Mouse (Mus musculus) central nervous system, embryonic 14 days (tissue): Measurements from ENCODE around the gene Myadml2. TPM values are rescaled to one million over a fixed set of nuclear protein-coding genes. Genes with fewer than 3 reads are reported as not detected.

Experiments
- polyA plus RNA-seq: library from polyadenylated mRNA; depleted of rRNA; stranded (reverse); fragments of >200 nt; gene quantifications from 2 replicates; pipeline ENCODE4 v1.2.3, GENCODE M21; 2012; rRNA removed

Gene Myadml2
- 0.11 and 0.58 TPM in 2 replicates for polyA plus RNA-seq

GRCm38 (mm10) chr11:120648001-120648476, at the start of gene Myadml2:
Gene Myadml2, minus strand, starts transcription at chr11:120648158.

GRCm38 (mm10) chr11:120672687-120673593, 25.0 kb upstream of the Myadml2 start, which contains the start of gene Aspscr1:
Gene Aspscr1, plus strand, starts transcription at chr11:120672973.

GRCm38 (mm10) chr11:120661076-120661460, 13.1 kb upstream of the Myadml2 start, which contains the start of gene Notum:
Gene Notum, minus strand, starts transcription at chr11:120661175.

GRCm38 (mm10) chr11:120643601-120643987, 4.4 kb downstream of the Myadml2 start, which contains the start of gene Pycr1:
Gene Pycr1, minus strand, starts transcription at chr11:120643769.

GRCm38 (mm10) chr11:120633520-120634343, 14.2 kb downstream of the Myadml2 start, which contains the start of gene Mafg:
Gene Mafg, minus strand, starts transcription at chr11:120633600.

GRCm38 (mm10) chr11:120625152-120625775, 22.7 kb downstream of the Myadml2 start, which contains the start of gene Sirt7:
Gene Sirt7, minus strand, starts transcription at chr11:120625240.

GRCm38 (mm10) chr11:120617519-120618112, 30.3 kb downstream of the Myadml2 start, which contains the start of gene Pcyt2:
Gene Pcyt2, minus strand, starts transcription at chr11:120617936.

GRCm38 (mm10) chr11:120608241-120609034, 39.5 kb downstream of the Myadml2 start, which contains the start of gene Npb:
Gene Npb, plus strand, starts transcription at chr11:120608477.

GRCm38 (mm10) chr11:120598283-120598989, 49.5 kb downstream of the Myadml2 start, which contains the start of the genes Alyref and Anapc11:
Gene Alyref, minus strand, starts transcription at chr11:120598365.
Gene Anapc11, plus strand, starts transcription at chr11:120598421.

Other genes with a start within 250 kb of the Myadml2 start
- 49.9 and 50.5 TPM in 2 replicates for gene Nploc4, start 210.4 kb downstream of the Myadml2 start, polyA plus RNA-seq
- gene Tspan10, start 205.5 kb downstream of the Myadml2 start, polyA plus RNA-seq = 0.14 TPM in 1 of 2 replicates, not detected in the other
- gene Pde6g, start 194.7 kb downstream of the Myadml2 start, polyA plus RNA-seq = 0.29 and 0.44 TPM in 2 replicates
- 8.3 and 9.0 TPM in 2 replicates for gene Oxld1, start 190.1 kb downstream of the Myadml2 start, polyA plus RNA-seq
- gene Ccdc137, start 190.0 kb downstream of the Myadml2 start, polyA plus RNA-seq = 34.1 and 34.7 TPM in 2 replicates
- 40.3 and 40.8 TPM in 2 replicates for gene Arl16, start 180.6 kb downstream of the Myadml2 start, polyA plus RNA-seq
- gene Mrpl12, start 163.5 kb downstream of the Myadml2 start, polyA plus RNA-seq = 101 and 106 TPM in 2 replicates
- gene Slc25a10, start 156.3 kb downstream of the Myadml2 start, polyA plus RNA-seq = 42.9 and 47.1 TPM in 2 replicates
- 0.25 and 1.1 TPM in 2 replicates for gene Gcgr, start 117.5 kb downstream of the Myadml2 start, polyA plus RNA-seq
- gene Mcrip1, start 98.4 kb downstream of the Myadml2 start, polyA plus RNA-seq = 208 and 216 TPM in 2 replicates
- gene Ppp1r27, start 97.0 kb downstream of the Myadml2 start, polyA plus RNA-seq = 0.59 TPM in 1 of 2 replicates, not detected in the other
- 209 and 309 TPM in 2 replicates for gene P4hb, start 74.9 kb downstream of the Myadml2 start, polyA plus RNA-seq
- gene Arhgdia, start 66.5 kb downstream of the Myadml2 start, polyA plus RNA-seq = 455 and 517 TPM in 2 replicates
- 136 and 151 TPM in 2 replicates for gene Alyref, start 49.8 kb downstream of the Myadml2 start, polyA plus RNA-seq
- 168 and 170 TPM in 2 replicates for gene Anapc11, start 49.7 kb downstream of the Myadml2 start, polyA plus RNA-seq
- gene Npb, start 39.7 kb downstream of the Myadml2 start, polyA plus RNA-seq = 0.73 and 1.2 TPM in 2 replicates
- gene Pcyt2, start 30.2 kb downstream of the Myadml2 start, polyA plus RNA-seq = 272 and 279 TPM in 2 replicates
- gene Sirt7, start 22.9 kb downstream of the Myadml2 start, polyA plus RNA-seq = 74.5 and 74.8 TPM in 2 replicates
- 52.3 and 57.4 TPM in 2 replicates for gene Mafg, start 14.6 kb downstream of the Myadml2 start, polyA plus RNA-seq
- 22.8 and 29.0 TPM in 2 replicates for gene Pycr1, start 4.4 kb downstream of the Myadml2 start, polyA plus RNA-seq
- gene Notum, start 13.0 kb upstream of the Myadml2 start, polyA plus RNA-seq = 1.9 and 3.2 TPM in 2 replicates
- gene Aspscr1, start 24.8 kb upstream of the Myadml2 start, polyA plus RNA-seq = 88.0 and 94.4 TPM in 2 replicates
- 71.4 and 77.3 TPM in 2 replicates for gene Cenpx, start 65.6 kb upstream of the Myadml2 start, polyA plus RNA-seq
- 125 and 127 TPM in 2 replicates for gene Lrrc45, start 65.8 kb upstream of the Myadml2 start, polyA plus RNA-seq
- 346 and 390 TPM in 2 replicates for gene Rac3, start 73.3 kb upstream of the Myadml2 start, polyA plus RNA-seq
- 11.1 and 11.3 TPM in 2 replicates for gene Dcxr, start 79.1 kb upstream of the Myadml2 start, polyA plus RNA-seq
- gene Cbr2, start 84.0 kb upstream of the Myadml2 start, polyA plus RNA-seq = 0.57 and 5.7 TPM in 2 replicates
- gene Hmga1b, start 114.6 kb upstream of the Myadml2 start, polyA plus RNA-seq = 1.6 and 1.7 TPM in 2 replicates
- gene Rfng, start 136.0 kb upstream of the Myadml2 start, polyA plus RNA-seq = 103 and 114 TPM in 2 replicates
- 278 and 290 TPM in 2 replicates for gene Gps1, start 136.1 kb upstream of the Myadml2 start, polyA plus RNA-seq
- gene Dus1l, start 148.2 kb upstream of the Myadml2 start, polyA plus RNA-seq = 48.0 and 49.8 TPM in 2 replicates
- gene Fasn, start 176.4 kb upstream of the Myadml2 start, polyA plus RNA-seq = 238 and 256 TPM in 2 replicates